Mouse (Mus musculus): ENCODE measurements at regions not wholly inside any gene's neighbourhood (a gene's known extent, or its start where the extent isn't known, plus 50 kb on each side); places are given as distances from the start of the nearest gene placed in this dataset.
A peak's percentile ranks its signal among the peaks of the same experiment; 100 is the strongest.

- 65% methylated on average over 2 of the region's 2 CpGs for WGBS
- Histone ChIP-seq H3K4me3 (ENCODE audit: low read depth, low read length) (no peak overlapping the region), H3K27me3 (replicated peaks; ENCODE audit: control insufficient read depth, insufficient read depth, low read length) (no peaks in the 10 kb centered on the region), H3K4me2 (replicated peaks; ENCODE audit: low read depth) (no peak overlapping the region), H3K9me3 (ENCODE audit: control insufficient read depth) (no peaks in the 10 kb centered on the region), H3K9ac (ENCODE audit: low read depth, low read length) (no peak overlapping the region), H3K36me3 (ENCODE audit: control insufficient read depth, insufficient read depth) (no peaks in the 10 kb centered on the region), H3K4me1 (replicated peaks; ENCODE audit: control insufficient read depth, insufficient read depth, low read length) (no peaks in the 10 kb centered on the region), H3K27ac (ENCODE audit: low read depth, low read length) (no peak overlapping the region)
- peak; percentile 71 for ATAC-seq
- no peak for TF ChIP-seq CTCF (IDR thresholded peaks at IDR 0.05; ENCODE audit: low read depth)
Observed at GRCm38 (mm10) chr1:114287349-114287748, 1397.2 kb upstream of the Cntnap5a start.

GRCm38 (mm10) chr1:114330541-114330940 lies 1354.0 kb upstream of the Cntnap5a start:
- H3K36me3 ChIP-seq (ENCODE audit: control insufficient read depth, insufficient read depth), result no peaks in the 10 kb centered on the region
- H3K27me3 ChIP-seq (replicated peaks; ENCODE audit: control insufficient read depth, insufficient read depth, low read length), result no peaks in the 10 kb centered on the region
- no peak for ATAC-seq
- no peak overlapping the region for H3K4me3 ChIP-seq (ENCODE audit: low read depth, low read length)
- H3K9me3 ChIP-seq (ENCODE audit: control insufficient read depth), result no peaks in the 10 kb centered on the region
- H3K9ac ChIP-seq (ENCODE audit: low read depth, low read length), result no peak overlapping the region
- no peaks in the 10 kb centered on the region for H3K4me1 ChIP-seq (replicated peaks; ENCODE audit: control insufficient read depth, insufficient read depth, low read length)
- H3K27ac ChIP-seq (ENCODE audit: low read depth, low read length), result no peak overlapping the region
- TF ChIP-seq CTCF (IDR thresholded peaks at IDR 0.05; ENCODE audit: low read depth), result no peak
- 65% methylated on average over 2 of the region's 2 CpGs for whole genome bisulfite sequencing
- H3K4me2 ChIP-seq (replicated peaks; ENCODE audit: low read depth), result no peak overlapping the region

GRCm38 (mm10) chr1:114358215-114358995 lies 1326.2 kb upstream of the Cntnap5a start:
- H3K27me3 ChIP-seq (replicated peaks; ENCODE audit: control insufficient read depth, insufficient read depth, low read length), result no peaks in the 10 kb centered on the region
- H3K36me3 ChIP-seq (ENCODE audit: control insufficient read depth, insufficient read depth), result no peaks in the 10 kb centered on the region
- peak; percentile 91 for ATAC-seq
- H3K9ac ChIP-seq (ENCODE audit: low read depth, low read length), result no peak overlapping the region
- no peak overlapping the region for H3K4me2 ChIP-seq (replicated peaks; ENCODE audit: low read depth)
- H3K27ac ChIP-seq (ENCODE audit: low read depth, low read length), result peak overlapping the region; percentile 52; the same call in 1 of the 2 replicates
- no peak overlapping the region for H3K4me3 ChIP-seq (ENCODE audit: low read depth, low read length)
- no peaks in the 10 kb centered on the region for H3K9me3 ChIP-seq (ENCODE audit: control insufficient read depth)
- H3K4me1 ChIP-seq (replicated peaks; ENCODE audit: control insufficient read depth, insufficient read depth, low read length), result no peaks in the 10 kb centered on the region
- no peak for TF ChIP-seq CTCF (IDR thresholded peaks at IDR 0.05; ENCODE audit: low read depth)

GRCm38 (mm10) chr1:114392034-114392433 lies 1292.5 kb upstream of the Cntnap5a start:
- Histone ChIP-seq H3K27ac (ENCODE audit: low read depth, low read length) (no peak overlapping the region), H3K4me2 (replicated peaks; ENCODE audit: low read depth) (no peak overlapping the region), H3K27me3 (replicated peaks; ENCODE audit: control insufficient read depth, insufficient read depth, low read length) (no peaks in the 10 kb centered on the region), H3K36me3 (ENCODE audit: control insufficient read depth, insufficient read depth) (no peaks in the 10 kb centered on the region), H3K4me1 (replicated peaks; ENCODE audit: control insufficient read depth, insufficient read depth, low read length) (no peaks in the 10 kb centered on the region), H3K9me3 (ENCODE audit: control insufficient read depth) (no peaks in the 10 kb centered on the region), H3K9ac (ENCODE audit: low read depth, low read length) (no peak overlapping the region), H3K4me3 (ENCODE audit: low read depth, low read length) (no peak overlapping the region)
- WGBS, result 53% methylated on average over 3 of the region's 3 CpGs
- ATAC-seq, result no peak
- TF ChIP-seq CTCF (IDR thresholded peaks at IDR 0.05; ENCODE audit: low read depth), result no peak

Data from intestine, postnatal 0 days (tissue).